Mouse (Mus musculus): ENCODE measurements around the gene Brca1.
"Not testable (repeated sequence)": the region's sequence is repeated elsewhere in the genome, so short reads cannot be mapped to it uniquely, and the experiment has no call there.

The Brca1 gene

DNA sequence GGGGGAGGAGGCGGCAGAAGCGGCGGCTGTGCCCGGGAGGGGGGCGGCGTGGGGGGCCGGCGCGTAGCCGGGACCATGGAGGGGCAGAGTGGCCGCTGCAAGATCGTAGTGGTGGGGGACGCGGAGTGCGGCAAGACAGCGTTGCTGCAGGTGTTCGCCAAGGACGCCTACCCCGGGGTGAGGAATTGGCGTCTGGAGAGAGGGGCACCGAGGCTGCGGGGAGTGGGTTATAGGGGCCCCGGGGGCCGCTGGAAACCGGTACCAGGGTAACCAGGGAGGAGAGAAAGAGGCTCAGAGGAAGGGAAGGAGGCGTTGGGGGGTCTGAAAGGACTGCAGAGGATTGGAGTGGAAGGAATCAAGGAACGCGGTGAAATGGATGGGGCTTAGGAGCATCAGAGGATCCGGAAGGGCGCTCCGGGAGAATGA lies 83.5 kb downstream of the Brca1 start:
- no peak for DNase-seq

DNA sequence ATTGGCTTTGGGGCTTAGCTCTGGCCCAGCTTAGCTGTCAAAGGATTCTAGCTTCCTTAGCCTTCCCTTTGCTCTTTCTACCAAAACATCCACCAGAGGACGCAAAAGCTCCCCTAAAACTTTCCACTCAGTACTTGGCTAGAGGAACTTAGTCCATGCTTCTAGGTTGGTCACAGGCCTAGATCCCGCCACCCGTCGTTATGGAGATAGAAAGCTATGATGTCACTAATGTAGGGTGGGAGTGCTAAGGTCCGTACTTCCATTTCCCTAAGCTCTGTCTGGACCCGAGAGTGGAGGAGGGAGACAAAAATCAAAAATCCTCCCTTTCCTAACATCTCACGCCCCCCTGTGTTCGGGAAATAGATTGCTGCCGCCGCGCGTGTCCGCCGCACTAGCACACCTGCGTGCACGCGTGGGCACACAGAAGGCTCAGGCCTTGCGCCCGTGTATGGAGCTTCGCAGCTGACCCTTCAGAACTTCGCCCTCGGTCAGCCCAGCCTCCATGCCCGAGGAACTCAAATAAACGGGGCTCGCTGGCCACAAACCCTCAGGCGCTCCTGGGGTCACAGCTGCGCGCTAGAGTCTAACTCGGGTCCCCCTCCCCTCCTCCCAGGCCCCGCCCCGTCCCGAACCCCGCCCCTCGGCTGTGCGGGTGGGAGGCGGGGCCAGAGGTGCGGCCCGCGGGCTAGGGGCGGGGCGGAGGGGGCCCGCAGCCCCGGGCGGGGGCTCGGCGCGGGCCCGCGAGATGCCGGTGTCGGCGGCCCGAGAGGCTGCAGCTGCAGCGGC lies 84.1 kb downstream of the Brca1 start:
- peak; percentile 92 for DNase-seq

DNA sequence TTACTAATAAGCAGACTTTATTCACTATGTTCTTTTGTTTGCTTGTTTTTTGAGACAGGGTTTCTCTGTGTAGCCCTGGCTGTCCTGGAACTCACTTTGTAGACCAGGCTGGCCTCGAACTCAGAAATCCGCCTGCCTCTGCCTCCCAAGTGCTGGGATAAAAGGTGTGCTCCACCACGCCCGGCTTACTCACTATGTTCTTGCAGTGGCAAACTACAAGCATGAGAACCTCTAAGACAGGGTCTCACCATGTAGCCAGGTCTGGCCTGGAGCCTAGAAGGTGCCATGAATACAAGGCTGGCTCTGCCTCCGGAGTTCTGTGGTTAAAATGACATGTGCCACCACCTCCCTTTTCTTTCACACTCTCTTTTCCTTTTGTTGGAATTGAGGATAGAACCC lies 85.2 kb downstream of the Brca1 start:
- DNase-seq: not testable (repeated sequence)

DNA sequence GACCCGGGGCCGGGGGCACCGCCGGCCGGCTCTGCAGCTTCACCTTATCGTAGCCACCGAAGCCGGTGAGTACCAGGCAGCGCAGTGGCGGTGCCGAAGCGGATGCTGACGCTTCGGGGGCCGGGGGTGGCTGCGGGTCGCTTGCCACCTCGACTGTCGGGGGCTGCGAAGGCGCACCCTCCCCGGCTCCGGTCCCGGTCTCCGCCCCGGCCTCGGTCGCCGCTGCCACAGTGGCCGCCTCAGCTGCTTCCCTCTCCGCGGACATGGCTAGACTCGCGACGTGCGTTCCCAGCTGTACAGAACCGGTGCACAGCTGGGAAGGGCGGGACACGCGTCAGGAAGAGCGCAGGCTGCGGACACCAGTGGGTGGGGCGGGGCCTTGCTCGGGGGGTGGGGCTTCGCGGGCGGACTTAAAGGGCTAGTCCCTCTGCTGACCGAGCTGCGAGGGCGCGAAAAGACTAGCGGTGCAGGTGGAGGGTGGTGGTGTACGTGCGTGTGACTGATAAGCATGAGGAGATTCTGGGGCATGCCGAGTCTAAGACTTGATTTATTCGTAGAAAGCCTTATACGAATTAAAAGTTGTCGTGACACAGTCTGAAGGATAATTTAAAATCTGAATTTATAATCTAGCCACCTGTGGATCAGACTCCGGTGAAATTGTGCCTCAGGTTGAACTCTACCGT lies 85.7 kb downstream of the Brca1 start, which contains the start of gene Vat1:
Gene Vat1, minus strand, starts transcription at position 362 of the 683 bp plus-strand sequence.
- DNase-seq: peak; percentile 89

DNA sequence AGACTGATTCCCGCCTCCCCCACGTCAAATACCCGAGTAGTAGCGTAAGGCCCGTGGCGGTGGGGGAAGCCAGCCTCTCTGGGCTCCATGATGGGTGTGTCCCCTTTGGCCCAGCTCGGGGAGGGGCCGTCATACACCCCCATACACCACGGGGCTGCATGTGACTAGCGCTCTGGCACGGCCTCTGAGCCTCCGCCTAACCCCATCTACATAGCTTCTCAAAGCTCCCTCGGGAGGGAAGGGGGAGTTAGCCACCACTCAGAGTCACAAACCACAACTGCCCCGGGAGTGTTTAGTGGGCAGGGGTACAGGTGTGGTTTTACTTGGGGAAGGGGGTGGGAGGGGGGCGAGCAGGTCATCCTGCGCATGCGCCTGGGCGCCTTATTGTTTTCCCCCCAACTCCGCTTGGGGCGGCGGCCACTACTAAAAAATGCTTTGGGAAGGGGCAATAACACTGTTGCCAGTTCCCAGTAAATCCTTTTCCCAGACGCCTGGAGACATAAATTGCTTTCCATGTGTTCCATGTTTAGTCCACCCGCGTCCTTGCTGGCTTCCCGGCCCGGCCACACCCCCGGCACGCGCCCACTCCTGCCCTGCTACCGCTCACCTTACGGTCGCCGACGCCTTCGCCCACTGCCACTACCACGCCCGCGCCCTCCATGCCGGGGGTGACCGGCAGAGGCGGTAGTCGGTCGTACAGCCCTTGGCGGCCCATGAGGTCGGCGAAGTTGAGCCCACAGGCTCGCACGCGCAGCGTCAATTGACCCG lies 86.5 kb downstream of the Brca1 start:
- peak; percentile 68 for DNase-seq

DNA sequence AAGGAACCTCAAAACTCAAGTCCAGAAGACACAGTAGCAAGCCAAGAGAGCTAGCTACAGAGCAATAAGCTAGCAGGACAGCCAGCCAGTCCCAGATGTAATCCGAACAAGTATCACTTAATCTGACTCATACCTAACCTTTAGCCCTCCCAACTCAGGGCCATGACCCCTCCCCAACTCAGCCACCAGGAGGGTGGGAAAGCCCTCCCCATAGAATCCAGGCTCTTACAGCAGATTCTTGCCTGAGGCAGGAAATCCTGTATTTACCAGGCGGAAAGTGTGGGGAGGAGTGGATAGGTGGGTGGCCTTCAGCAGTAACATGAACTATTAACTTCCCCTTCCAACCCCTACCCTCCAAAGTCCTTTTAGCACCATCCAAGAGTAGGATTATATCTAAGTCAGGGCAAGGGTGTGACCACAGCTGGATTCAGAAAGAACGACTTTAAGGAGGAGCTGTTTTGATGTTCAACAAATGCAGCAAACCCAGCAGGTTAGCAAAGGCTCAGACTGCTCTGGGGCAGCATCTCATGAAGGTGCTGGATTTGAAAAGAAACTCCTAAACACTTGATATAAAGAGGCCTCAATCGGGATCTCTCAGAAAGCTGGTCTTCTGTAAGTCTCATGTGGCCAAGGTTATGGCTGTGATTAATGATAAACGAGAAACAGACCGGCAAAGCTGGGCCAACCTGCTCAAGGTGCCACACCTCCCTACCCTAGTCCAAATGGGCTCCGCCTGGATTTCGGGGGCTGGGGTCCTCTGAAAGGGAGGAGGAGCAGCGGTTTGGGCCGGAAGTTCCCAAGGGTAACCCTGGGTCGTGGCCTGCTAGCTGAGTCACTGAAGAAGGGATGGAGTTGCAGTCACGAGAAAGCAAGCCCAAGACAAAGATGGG lies 87.3 kb downstream of the Brca1 start, which contains the start of gene Rnd2:
Gene Rnd2, plus strand, starts transcription at position 789 of the 890 bp plus-strand sequence.
- peak; percentile 17 for DNase-seq

DNA sequence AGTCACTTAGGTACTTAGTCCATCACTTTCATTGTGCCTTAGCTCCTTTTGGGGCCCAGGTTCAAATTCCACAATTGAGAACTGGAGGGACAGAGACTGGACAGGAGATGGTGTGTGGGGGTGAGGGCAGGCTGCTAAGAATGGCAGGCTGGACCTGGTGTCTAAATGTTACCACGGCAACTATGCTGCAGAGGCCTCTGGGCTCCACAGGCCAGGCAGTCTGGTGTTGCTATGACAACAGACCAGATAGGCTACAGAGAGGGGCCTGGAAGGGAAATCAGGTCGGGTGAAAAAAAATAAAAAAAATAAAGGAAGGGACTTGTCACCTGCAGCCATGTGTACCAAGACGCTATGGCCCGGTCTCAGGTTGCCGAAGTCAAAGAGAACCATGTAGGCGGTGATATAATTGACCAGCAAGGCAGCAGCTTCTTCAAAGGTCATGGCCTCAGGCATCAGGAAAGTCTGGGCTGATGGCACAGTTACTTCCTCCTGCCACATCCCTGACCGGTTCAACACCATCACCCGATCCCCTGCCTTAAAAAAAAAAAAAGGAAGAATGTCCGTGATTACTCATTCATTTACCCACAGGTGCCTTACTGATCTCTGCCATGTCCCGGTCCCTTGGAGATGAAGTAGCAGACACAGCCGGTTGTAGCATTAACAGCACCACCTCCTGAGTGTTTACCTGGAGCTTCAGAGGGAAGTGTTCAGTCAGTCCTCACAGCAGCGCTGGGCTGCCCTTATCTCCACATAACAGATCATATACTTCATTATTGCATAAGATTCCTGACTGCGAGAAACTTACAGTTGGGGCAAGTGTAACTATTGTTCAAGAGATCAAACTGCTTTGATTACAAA lies 88.9 kb downstream of the Brca1 start:
- peak; percentile 88 for DNase-seq

DNA sequence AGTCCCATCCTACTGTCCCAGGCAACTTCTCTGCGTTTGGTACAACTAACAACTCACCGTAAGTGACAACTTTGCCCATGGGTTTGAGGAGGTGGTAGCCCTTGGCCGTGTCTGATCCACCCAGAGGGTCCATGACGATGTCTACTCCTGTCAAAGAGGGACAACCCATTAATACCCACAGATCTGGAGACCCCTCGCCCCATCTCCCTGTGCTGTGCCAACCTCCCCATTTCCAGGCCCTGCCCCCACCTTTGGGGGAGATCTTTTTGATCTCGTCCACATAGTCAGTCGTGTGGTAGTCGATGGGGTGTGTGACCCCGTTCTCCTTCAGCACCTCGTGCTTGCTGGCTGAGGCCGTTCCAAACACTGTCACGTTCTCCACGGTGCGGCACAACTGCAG lies 89.6 kb downstream of the Brca1 start:
- no peak for DNase-seq

DNA sequence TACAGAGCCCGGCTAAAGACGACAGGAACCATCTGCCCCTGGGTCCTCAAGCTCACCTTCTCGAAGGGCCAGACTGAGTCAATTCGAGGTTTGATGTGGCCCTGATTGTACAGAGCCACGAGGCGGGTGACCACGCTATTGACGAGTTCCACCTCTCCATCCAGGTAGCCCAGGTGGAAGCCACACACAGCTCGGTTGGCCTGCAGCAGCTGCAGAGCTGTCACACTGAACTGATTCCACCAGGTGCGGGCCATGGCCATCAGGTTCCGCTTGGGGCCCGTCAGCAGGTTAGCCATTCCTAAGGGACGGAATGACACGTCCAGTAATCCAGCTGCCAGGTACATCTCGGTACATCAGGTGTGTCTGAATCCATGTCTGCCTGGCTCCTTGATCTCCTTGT lies 91.4 kb downstream of the Brca1 start:
- DNase-seq: no peak

DNA sequence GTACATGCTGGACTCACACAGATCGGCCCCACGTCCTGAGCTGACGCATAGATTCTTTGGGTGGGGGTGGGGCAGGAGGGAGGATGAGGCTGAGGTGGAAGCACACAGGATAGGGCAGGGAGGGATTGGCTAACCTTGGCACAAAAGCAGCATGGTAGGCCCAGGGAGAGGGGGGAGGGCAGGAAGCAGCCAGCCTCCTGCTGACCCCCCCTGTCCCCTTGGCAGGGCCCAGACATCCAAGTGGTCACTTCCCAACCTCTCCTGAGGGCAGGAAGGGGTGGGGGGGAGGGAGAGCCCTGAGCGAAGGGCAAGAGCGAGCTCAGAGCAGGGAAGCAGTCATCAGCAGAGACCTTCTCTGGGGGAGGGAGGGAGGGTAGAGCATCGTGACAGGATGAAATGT lies 92.0 kb downstream of the Brca1 start:
- DNase-seq: no peak

DNA sequence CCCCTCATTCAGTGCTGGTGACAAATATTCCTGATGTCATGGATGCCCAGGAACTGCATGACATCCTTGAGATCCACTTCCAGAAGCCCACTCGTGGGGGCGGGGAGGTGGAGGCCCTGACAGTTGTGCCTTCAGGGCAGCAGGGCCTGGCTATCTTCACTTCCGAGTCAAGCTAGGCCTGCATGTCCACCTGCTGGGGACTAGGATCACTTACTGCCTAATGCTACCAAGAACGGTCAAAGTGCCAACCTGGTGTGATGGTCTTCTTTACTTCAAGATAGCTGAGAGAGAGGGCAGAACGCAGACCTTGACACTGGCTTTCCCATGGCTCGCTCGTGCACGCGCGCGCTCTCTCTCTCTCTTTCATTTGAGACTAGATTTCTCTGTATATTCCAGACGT lies 93.5 kb downstream of the Brca1 start:
- no peak for DNase-seq

DNA sequence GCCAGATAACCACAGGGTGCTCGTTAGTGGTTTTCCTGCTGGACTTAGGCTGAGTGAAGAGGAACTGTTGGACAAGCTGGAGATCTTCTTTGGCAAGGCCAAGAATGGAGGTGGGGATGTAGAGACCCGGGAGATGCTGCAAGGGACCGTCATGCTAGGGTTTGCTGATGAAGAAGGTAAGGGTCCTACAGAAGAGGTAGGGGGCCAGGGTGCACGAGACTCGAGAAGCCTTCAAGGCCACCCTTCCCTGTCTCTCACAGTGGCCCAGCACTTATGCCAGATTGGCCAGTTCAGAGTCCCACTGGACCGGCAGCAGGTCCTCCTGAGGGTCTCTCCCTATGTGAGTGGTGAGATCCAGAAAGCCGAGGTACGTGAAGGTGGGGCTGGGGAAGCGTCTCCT lies 94.1 kb downstream of the Brca1 start:
- DNase-seq: no peak

DNA sequence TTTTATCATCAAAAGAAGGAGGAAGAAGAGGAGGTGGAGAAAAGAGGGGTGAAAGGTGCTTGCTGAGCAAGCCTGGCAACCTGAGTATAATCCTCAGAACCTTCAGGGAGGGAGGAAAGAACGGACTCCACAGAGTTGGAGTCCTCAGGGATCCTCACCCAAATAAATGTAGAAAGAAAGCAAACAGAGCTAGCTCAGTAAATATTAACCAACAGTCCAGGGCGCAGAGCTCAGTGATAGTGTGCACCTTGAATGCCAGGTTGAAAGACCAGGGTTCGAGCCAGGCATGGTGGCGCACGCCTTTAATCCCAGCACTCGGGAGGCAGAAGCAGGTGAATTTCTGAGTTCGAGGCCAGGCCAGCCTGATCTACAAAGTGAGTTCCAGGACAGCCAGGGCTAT lies 96.1 kb downstream of the Brca1 start:
- DNase-seq: no peak

DNA sequence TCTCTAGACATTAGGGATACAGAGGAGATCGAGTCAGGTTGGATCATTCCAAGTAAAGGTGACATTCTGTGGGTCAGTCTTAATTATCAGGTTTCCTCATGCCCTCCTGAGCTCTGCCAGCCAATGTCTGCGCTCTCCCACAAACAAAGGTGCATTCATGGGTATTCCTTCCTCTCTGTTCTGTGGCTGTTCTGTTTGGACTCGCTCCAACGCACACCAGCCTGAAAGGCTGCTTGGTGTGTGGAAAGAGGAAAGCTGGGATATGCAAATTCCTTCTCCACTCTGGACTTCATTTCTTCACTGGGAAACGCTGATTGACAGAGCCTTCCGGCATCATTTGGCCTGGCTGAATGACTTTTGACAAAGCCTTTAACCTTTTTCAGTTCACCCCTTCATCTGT lies 97.1 kb downstream of the Brca1 start:
- DNase-seq: peak; percentile 81

DNA sequence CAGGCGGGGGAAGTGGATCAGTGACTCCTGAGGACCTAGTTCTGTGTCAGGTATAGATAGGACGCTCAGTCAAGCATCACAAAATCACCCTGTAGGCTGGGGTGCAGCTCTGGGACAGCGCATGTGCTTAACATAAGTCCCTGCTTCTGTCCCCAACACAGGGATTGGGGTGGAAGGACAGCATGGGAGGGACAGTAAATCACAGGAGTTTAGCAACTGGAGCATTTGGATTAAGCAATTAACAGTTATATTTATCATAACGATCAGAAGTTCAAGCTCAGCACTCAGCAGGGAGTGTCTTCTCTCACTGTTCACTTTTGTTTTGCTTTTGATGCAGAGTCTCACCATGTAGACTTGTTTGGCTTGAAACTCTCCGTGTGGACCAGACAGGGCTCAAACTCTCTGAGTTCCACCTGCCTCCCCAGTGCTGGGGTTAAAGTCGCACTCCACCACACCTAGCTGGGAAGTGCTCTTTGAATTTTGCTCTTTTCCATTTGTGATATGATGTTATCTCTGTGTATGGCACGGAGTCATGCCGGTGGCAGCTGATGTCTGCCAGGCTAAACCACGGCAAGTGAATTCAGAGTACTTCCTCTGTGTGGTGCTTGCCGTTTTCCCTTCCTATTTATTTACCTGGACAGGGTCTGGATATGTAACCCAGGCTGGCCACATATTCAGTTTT lies 99.5 kb downstream of the Brca1 start:
- DNase-seq: no peak

DNA sequence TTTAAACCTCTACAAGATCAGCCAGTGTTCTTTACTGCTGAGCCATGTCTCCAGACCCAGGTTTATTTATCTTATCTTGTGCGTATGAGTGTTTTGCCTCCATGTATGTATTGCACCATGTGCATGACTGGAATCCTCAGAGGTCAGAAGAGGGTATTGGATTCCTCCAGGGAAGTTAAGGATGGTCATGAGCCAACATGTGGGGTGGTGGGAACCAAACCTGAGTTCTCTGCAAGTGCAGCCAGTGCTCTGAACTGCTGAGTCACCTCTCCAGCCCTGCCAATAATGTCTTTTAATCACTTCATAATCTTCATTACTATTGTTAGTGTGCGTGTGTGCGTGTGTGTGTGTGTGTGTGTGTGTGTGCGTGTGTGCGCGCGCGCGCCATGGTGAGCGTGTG lies 100.2 kb downstream of the Brca1 start:
- no peak for DNase-seq

DNA sequence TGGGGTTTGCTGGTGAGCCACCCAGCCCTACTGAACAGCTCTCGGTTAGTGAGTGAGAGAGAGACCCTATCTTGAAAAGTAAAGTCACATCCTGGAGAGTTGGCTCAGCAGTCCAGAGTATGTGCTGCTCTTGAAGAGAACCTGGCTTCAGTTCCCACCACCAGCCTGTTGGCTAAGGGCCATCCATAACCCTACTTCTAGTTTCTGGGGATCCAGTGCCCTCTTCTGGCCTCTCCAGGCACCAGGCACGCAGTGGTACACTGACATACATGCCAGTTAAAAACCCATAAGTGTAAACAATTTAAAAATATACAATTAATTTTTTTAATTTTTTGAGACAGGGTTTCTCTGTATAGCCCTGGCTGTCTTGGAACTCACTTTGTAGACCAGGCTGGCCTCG lies 101.4 kb downstream of the Brca1 start:
- DNase-seq: peak; percentile 36

DNA sequence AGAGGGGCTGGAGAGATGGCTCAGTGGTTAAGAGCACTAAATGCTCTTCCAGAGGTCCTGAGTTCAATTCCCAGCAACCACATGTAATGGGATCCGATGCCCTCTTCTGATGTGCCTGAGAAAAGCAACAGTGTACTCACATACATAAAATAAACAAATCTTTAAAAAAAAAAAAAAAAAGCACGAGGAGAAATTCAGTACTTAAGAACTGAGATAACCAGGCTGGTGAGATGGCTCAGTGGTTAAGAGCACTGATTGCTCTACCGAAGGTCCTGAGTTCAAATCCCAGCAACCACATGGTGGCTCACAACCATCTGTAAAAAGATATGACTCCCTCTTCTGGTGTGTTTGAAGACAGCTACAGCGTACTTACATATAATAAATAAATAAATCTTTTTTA lies 102.2 kb downstream of the Brca1 start:
- DNase-seq: not testable (repeated sequence)

DNA sequence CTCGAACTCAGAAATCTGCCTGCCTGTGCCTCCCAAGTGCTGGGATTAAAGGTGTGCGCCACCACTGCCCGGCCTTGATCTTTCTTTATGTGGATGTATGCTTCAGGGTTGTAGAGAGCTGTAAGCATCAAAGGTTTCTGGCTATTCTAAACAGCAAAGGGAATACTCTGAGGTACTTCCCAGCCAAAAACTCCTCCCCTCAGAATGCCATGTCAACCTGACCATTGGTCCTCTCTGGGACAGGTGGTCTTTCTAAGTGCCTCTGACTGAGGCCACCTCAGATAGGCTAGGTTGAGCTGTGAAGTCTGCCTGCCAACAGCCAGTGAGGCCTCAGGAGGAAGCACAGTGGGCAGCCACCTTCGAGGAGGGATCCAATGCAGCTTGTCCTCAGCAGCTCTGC lies 102.9 kb downstream of the Brca1 start:
- DNase-seq: no peak

DNA sequence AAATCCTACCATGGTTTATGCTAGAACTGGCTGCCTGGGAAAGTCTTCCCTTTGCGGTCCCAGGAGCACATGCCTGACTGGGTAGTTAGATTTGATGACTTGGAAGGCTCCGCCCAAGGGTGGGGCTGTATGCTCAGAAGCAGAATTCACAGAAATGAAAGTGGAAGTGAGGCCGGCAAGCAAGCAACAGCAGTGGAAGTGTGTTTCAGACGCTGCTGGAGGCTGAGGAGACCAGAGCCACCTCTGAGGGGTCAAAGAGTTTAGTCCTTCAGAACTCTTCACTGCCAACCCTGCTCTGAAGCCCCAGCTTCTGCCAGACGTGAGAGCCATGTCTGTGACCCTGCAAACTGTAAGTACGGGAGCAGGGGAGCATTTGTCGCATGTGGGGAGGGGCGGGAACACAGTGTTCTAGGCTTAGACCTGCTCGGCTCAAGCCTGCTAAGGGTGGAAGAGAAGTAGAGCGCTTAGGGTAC lies 103.4 kb downstream of the Brca1 start, which contains the start of gene Ifi35:
Gene Ifi35, plus strand, starts transcription at position 134 of the 473 bp plus-strand sequence.
- DNase-seq: peak; percentile 46

DNA sequence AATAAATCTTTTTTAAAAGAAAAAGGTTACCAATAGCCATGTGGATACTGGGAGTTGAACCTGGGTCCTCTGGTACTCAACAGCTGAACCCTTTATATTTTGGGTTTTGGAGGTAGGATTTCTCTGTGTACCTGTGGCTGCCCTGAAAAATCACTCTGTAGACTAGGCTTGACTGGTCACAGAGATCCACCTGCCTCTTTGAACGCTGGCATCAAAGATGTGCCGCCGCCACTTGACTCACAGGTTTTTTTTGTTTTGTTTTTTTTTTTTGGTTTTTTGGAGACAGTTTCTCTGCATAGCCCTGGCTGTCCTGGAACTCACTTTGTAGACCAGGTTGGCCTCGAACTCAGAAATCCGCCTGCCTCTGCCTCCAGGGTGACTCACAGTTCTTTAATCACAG lies 104.0 kb downstream of the Brca1 start:
- no peak for DNase-seq
